Mouse (Mus musculus): ENCODE measurements around the gene Hcn1.

Gene Hcn1

GRCm38 (mm10) chr13:118026510-118026909, 424.4 kb downstream of the Hcn1 start:
- no peak for DNase-seq (ENCODE audit: low spot score)

- no peak for DNase-seq (ENCODE audit: low spot score)
Observed at GRCm38 (mm10) chr13:118027868-118028267, 425.7 kb downstream of the Hcn1 start.

GRCm38 (mm10) chr13:118028662-118029061, 426.5 kb downstream of the Hcn1 start:
- DNase-seq (ENCODE audit: low spot score) = no peak

GRCm38 (mm10) chr13:118029579-118029978, 427.5 kb downstream of the Hcn1 start:
- DNase-seq (ENCODE audit: low spot score) = no peak

GRCm38 (mm10) chr13:118035598-118035997, 433.5 kb downstream of the Hcn1 start:
- DNase-seq (ENCODE audit: low spot score) = no peak

Data from urinary bladder, postnatal 14 days (tissue).